Comparison of ENCODE assay signal across 8 mouse cellular contexts in the genomic region with DNA sequence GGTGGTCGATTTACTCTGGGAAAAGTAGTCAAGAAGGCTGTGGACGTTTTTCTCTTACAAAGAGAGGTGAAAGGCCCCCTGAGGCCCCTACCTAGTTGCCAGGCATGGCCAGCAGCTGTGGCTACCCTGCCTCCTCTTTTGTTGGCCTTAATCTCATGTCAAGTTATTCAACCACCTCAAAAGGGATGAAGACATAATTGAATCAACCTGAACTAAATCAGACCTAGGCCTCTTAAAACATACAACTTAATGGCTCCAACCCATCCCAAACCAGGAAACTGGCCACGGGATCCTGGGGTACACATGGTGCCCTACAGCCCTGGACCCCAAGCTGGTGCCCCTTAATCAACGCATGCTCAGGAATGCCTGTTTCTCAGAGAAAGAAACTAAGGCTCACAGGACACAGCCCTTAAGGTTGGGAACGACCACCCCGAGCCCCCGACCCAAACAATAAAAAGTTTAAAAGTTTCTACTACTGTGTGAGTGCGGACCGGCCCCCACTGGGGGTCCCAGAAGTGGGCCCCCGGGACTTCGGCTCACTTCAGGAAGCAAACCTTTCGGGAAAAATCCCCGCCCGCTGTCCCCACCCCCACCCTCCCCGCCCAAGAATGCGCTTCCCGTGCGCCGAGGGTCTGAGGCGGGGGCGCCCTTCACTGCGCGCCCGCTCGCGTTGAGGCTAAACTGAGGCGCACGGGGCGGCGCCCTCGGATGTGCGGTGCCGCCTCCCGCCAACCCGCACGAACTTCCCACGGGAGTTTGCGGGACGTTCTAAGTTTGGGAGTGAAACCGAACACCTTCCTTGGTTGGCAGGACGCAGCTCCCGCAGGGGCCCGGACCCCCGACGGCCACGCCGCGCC. TPM values are rescaled to one million over a fixed set of nuclear protein-coding genes. Genes with fewer than 3 reads are reported as not detected.
DNase-seq lines count a peak whose midpoint lies in the region; ATAC-seq and TF ChIP-seq lines count a peak whose summit lies in the region.

No protein-coding gene starts in this region.

- peak overlapping the region; percentile 93 for H3K27ac ChIP-seq in gastrocnemius, adult 2 months
- H3K27ac ChIP-seq in kidney, embryonic 16.5 days (ENCODE audit: low read length), result peak overlapping the region; percentile 95
- H3K27ac ChIP-seq in midbrain, postnatal 0 days (ENCODE audit: low read depth, low read length), result peak overlapping the region; percentile 43; the same call in 1 of the 2 replicates

- peaks cover 56% of the 10 kb centered on the region for H3K4me1 ChIP-seq in kidney, embryonic 16.5 days (ENCODE audit: insufficient read depth, low read length)
- no peaks in the 10 kb centered on the region for H3K4me1 ChIP-seq in midbrain, postnatal 0 days (ENCODE audit: insufficient read depth, low read length)

- DNase-seq in gastrocnemius, adult 2 months, result peak; percentile 62
- no peak for DNase-seq in gastrocnemius, adult 18-20 months (ENCODE audit: low spot score)
- peak; percentile 40 for DNase-seq in adipocyte (ENCODE audit: low spot score)
- peak; percentile 59 for DNase-seq in forelimb bud, embryonic 11.5 days (ENCODE audit: low read depth, low spot score)
- no peak for DNase-seq in midbrain, postnatal 0 days (ENCODE audit: low spot score)
- no peak for DNase-seq in right cerebral cortex, postnatal 10 days (ENCODE audit: low spot score in 2 of 2)

- H3K9me3 ChIP-seq in kidney, embryonic 16.5 days (ENCODE audit: low read length), result no peaks in the 10 kb centered on the region
- H3K9me3 ChIP-seq in midbrain, postnatal 0 days (ENCODE audit: low read length), result no peaks in the 10 kb centered on the region

- H3K4me3 ChIP-seq in gastrocnemius, adult 2 months, result peak overlapping the region; percentile 95
- H3K4me3 ChIP-seq in kidney, embryonic 16.5 days (ENCODE audit: low read length), result peak overlapping the region; percentile 90
- H3K4me3 ChIP-seq in midbrain, postnatal 0 days (ENCODE audit: low read depth, low read length), result peak overlapping the region; percentile 68

- no peak for TF ChIP-seq CTCF in gastrocnemius, adult 2 months (IDR thresholded peaks at IDR 0.05)
- no peak for TF ChIP-seq CTCF in midbrain, postnatal 0 days (IDR thresholded peaks at IDR 0.05)

- H3K27me3 ChIP-seq in kidney, embryonic 16.5 days (ENCODE audit: insufficient read depth, low read length), result no peaks in the 10 kb centered on the region
- no peaks in the 10 kb centered on the region for H3K27me3 ChIP-seq in midbrain, postnatal 0 days (ENCODE audit: insufficient read depth, low read length)

- peak overlapping the region; percentile 70 for H3K4me2 ChIP-seq in kidney, embryonic 16.5 days (replicated peaks; ENCODE audit: low read depth, low read length)
- H3K4me2 ChIP-seq in midbrain, postnatal 0 days (ENCODE audit: low read depth, low read length, poor library complexity, severe bottlenecking), result peak overlapping the region; percentile 72

- H3K36me3 ChIP-seq in kidney, embryonic 16.5 days (ENCODE audit: insufficient read depth, low read length), result no peaks in the 10 kb centered on the region
- no peaks in the 10 kb centered on the region for H3K36me3 ChIP-seq in midbrain, postnatal 0 days (ENCODE audit: insufficient read depth, low read length)

- peak; percentile 54 for ATAC-seq in kidney, embryonic 16.5 days (ENCODE audit: low FRiP score, low TSS enrichment)
- peak; percentile 35 for ATAC-seq in midbrain, postnatal 0 days (ENCODE audit: low FRiP score)
- ATAC-seq in erythroid progenitor cell, adult 5-6 weeks (replicated peaks; ENCODE audit: low FRiP score, poor library complexity, severe bottlenecking), result no peak

- under 1% methylated on average over 48 of the region's 48 CpGs for WGBS in kidney, embryonic 16.5 days
- WGBS in midbrain, postnatal 0 days, result under 1% methylated on average over 44 of the region's 48 CpGs

- peak overlapping the region; percentile 99 for H3K9ac ChIP-seq in kidney, embryonic 16.5 days (replicated peaks; ENCODE audit: low read length)
- peak overlapping the region; percentile 71 for H3K9ac ChIP-seq in midbrain, postnatal 0 days (replicated peaks; ENCODE audit: low read length, poor library complexity, severe bottlenecking)

- intact Hi-C loops in gastrocnemius, adult 2 months (cut with DNase I), result no loop called here

RNA-seq across cellular contexts. Expression of a gene that starts 17.8 kb away (rescaled TPM):
- total RNA-seq in gastrocnemius, adult 2 months (2021), result 1 to 10 TPM; 5.6 to 8.1 TPM
- total RNA-seq in gastrocnemius, adult 18-20 months (2021), result 1 to 10 TPM; 3.8 to 5.5 TPM
- polyA plus RNA-seq in kidney, embryonic 16.5 days (2015; fragmentation: Nextera tagmentation; extraction: Ambion mirVana), result 4.4 and 5.1 TPM in 2 replicates
- 3.7 and 3.8 TPM in 2 replicates for total RNA-seq in midbrain, postnatal 0 days (2014; rRNA removed)
- 0.44 and 0.49 TPM in 2 replicates for polyA plus RNA-seq in midbrain, postnatal 0 days (2015; fragmentation: Nextera tagmentation; extraction: Ambion mirVana)
- 19.7 and 20.9 TPM in 2 replicates for total RNA-seq in erythroid progenitor cell, adult 5-6 weeks (2015; ENCODE audit: low replicate concordance)
- total RNA-seq in erythroid progenitor cell, adult 5-6 weeks (2017; ENCODE audit: low replicate concordance), result 25.7 and 33.9 TPM in 2 replicates

Comparison
In these comparisons a context has a peak if more than half of its experiments do, and no peak if none do; other contexts are left out.
1. DNase-seq: peak in gastrocnemius, adult 2 months (single experiment), adipocyte (single experiment) and forelimb bud, embryonic 11.5 days (single experiment); none in gastrocnemius, adult 18-20 months (single experiment), midbrain, postnatal 0 days (single experiment) and right cerebral cortex, postnatal 10 days (0 of 2).
2. H3K27ac ChIP-seq: peak in every context shown above with its lines; median percentile 95 in kidney, embryonic 16.5 days; 93 in gastrocnemius, adult 2 months; 43 in midbrain, postnatal 0 days.
3. Peak in every context shown above with its lines, with median percentiles within 50 percentile points of each other: H3K4me3 ChIP-seq.